Mouse (Mus musculus) heart, embryonic 15.5 days (tissue): ENCODE results near the gene Nyap2. TPM values are rescaled to one million over a fixed set of nuclear protein-coding genes. Genes with fewer than 3 reads are reported as not detected.

Experiments
- ATAC-seq: fragments of 200-750 bp; cut with Nextera tagmentation; replicated peaks from 2 replicates; pipeline ENCODE4 v1.8.0; 2017; ENCODE audit warnings: low read depth, moderate TSS enrichment; ENCODE audit not compliant: insufficient number of reproducible peaks, insufficient read depth, low FRiP score
- H3K27ac ChIP-seq: fragments of 300-500 bp; sonication (generic); 2 replicates; pipeline ENCODE4 v1.5.1; 2015; ENCODE audit warnings: mild to moderate bottlenecking, inconsistent platforms
- H3K27me3 ChIP-seq: fragments of 300-500 bp; sonication (generic); 2 replicates; pipeline ENCODE4 v1.6.1; 2015; ENCODE audit warnings: inconsistent platforms
- H3K36me3 ChIP-seq: fragments of 300-500 bp; sonication (generic); 2 replicates; pipeline ENCODE4 v1.6.1; 2015; ENCODE audit warnings: mild to moderate bottlenecking, inconsistent platforms
- H3K4me1 ChIP-seq: fragments of 300-500 bp; sonication (generic); replicated peaks from 2 replicates; pipeline ENCODE4 v1.6.1; 2015; ENCODE audit warnings: inconsistent platforms
- H3K4me2 ChIP-seq: fragments of 300-500 bp; sonication (generic); 2 replicates; pipeline ENCODE4 v1.6.1; 2015; ENCODE audit warnings: inconsistent platforms, mild to moderate bottlenecking, moderate library complexity
- H3K4me3 ChIP-seq: fragments of 300-500 bp; sonication (generic); 2 replicates; pipeline ENCODE4 v1.5.1; 2015; ENCODE audit warnings: mild to moderate bottlenecking, inconsistent platforms
- H3K9ac ChIP-seq: fragments of 300-500 bp; sonication (generic); 2 replicates; pipeline ENCODE4 v1.6.1; 2015; ENCODE audit warnings: mild to moderate bottlenecking, inconsistent platforms
- H3K9me3 ChIP-seq: fragments of 300-500 bp; sonication (generic); replicated peaks from 2 replicates; pipeline ENCODE4 v1.6.1; 2016; ENCODE audit warnings: inconsistent platforms
- WGBS: fragments of 180-500 bp; shearing (Covaris S2); methylation state at CpG from one replicate; pipeline ENCODE4 v1.1.7; 2015; ENCODE audit warnings: mixed read lengths; 5-methylcytosine and 5-hydroxymethylcytosine counted together
- polyA plus RNA-seq: library from polyadenylated mRNA; unstranded; fragments of >200 nt; fragmentation: Nextera tagmentation; extraction: Ambion mirVana; gene quantifications from 2 replicates; pipeline ENCODE4 v1.2.1, GENCODE M21; 2015

Gene Nyap2
- 0.09 and 0.25 TPM in 2 replicates for polyA plus RNA-seq

GRCm38 (mm10) chr1:81076831-81077664 is at the start of gene Nyap2:
Nyap2 (plus strand) TSS chr1:81076950.
- H3K4me3 ChIP-seq = no peak within 1 kb of the TSS
- no peaks in the 10 kb centered on the region for H3K36me3 ChIP-seq
- H3K27ac ChIP-seq = no peak within 1 kb of the TSS
- WGBS = 37% methylated on average over 16 of the region's 16 CpGs
- H3K9me3 ChIP-seq = no peaks in the 10 kb centered on the region
- H3K4me2 ChIP-seq = no peak within 1 kb of the TSS
- H3K9ac ChIP-seq = no peak within 1 kb of the TSS
- H3K4me1 ChIP-seq = no peaks in the 10 kb centered on the region
- ATAC-seq = no peak
- H3K27me3 ChIP-seq = no peaks in the 10 kb centered on the region

- no peaks in the 10 kb centered on the region for H3K4me1 ChIP-seq
Measured at GRCm38 (mm10) chr1:81042907-81043868, 33.6 kb upstream of the Nyap2 start.

GRCm38 (mm10) chr1:81058340-81058739 is 18.4 kb upstream of the Nyap2 start:
- no peak for ATAC-seq
- Histone ChIP-seq H3K4me3 (no peak overlapping the region), H3K9ac (no peak overlapping the region), H3K36me3 (no peaks in the 10 kb centered on the region), H3K4me2 (no peak overlapping the region), H3K9me3 (no peaks in the 10 kb centered on the region), H3K4me1 (no peaks in the 10 kb centered on the region), H3K27ac (no peak overlapping the region), H3K27me3 (no peaks in the 10 kb centered on the region)
- 75% methylated on average over 5 of the region's 5 CpGs for WGBS

More at GRCm38 (mm10) chr1:81042907-81043868, 33.6 kb upstream of the Nyap2 start:
- Histone ChIP-seq H3K4me2 (no peak overlapping the region), H3K27me3 (no peaks in the 10 kb centered on the region), H3K27ac (no peak overlapping the region), H3K9ac (no peak overlapping the region), H3K9me3 (no peaks in the 10 kb centered on the region), H3K4me3 (no peak overlapping the region), H3K36me3 (no peaks in the 10 kb centered on the region)
- no peak for ATAC-seq
- 51% methylated on average over 5 of the region's 5 CpGs for WGBS

GRCm38 (mm10) chr1:81058835-81059234 is 17.9 kb upstream of the Nyap2 start:
- no peak for ATAC-seq
- H3K4me2 ChIP-seq = no peak overlapping the region
- H3K27ac ChIP-seq = no peak overlapping the region
- H3K27me3 ChIP-seq = no peaks in the 10 kb centered on the region
- no peaks in the 10 kb centered on the region for H3K36me3 ChIP-seq
- no peaks in the 10 kb centered on the region for H3K9me3 ChIP-seq
- H3K9ac ChIP-seq = no peak overlapping the region
- no peak overlapping the region for H3K4me3 ChIP-seq
- WGBS = 60% methylated on average over 2 of the region's 2 CpGs
- H3K4me1 ChIP-seq = no peaks in the 10 kb centered on the region

- 81% methylated on average over 2 of the region's 2 CpGs for WGBS
- no peak overlapping the region for H3K9ac ChIP-seq
- no peak for ATAC-seq
Measured at GRCm38 (mm10) chr1:81062811-81063210, 13.9 kb upstream of the Nyap2 start.

GRCm38 (mm10) chr1:81076259-81076658 is 491 bp upstream of the Nyap2 start:
- no peak overlapping the region for H3K4me2 ChIP-seq
- no peaks in the 10 kb centered on the region for H3K27me3 ChIP-seq
- no peak overlapping the region for H3K9ac ChIP-seq
- no peak for ATAC-seq
- WGBS = 69% methylated on average over 9 of the region's 9 CpGs
- no peak overlapping the region for H3K4me3 ChIP-seq
- no peaks in the 10 kb centered on the region for H3K9me3 ChIP-seq
- no peak overlapping the region for H3K27ac ChIP-seq
- H3K36me3 ChIP-seq = no peaks in the 10 kb centered on the region
- H3K4me1 ChIP-seq = no peaks in the 10 kb centered on the region

More at GRCm38 (mm10) chr1:81062811-81063210, 13.9 kb upstream of the Nyap2 start:
- no peak overlapping the region for H3K4me3 ChIP-seq
- no peak overlapping the region for H3K27ac ChIP-seq
- H3K36me3 ChIP-seq = no peaks in the 10 kb centered on the region
- no peaks in the 10 kb centered on the region for H3K9me3 ChIP-seq
- H3K4me1 ChIP-seq = no peaks in the 10 kb centered on the region
- no peak overlapping the region for H3K4me2 ChIP-seq
- no peaks in the 10 kb centered on the region for H3K27me3 ChIP-seq

- Histone ChIP-seq H3K4me1 (no peaks in the 10 kb centered on the region), H3K27me3 (no peaks in the 10 kb centered on the region), H3K36me3 (no peaks in the 10 kb centered on the region), H3K4me2 (no peak overlapping the region), H3K9me3 (no peaks in the 10 kb centered on the region), H3K4me3 (no peak overlapping the region), H3K9ac (no peak overlapping the region), H3K27ac (no peak overlapping the region)
- ATAC-seq = no peak
- 71% methylated on average over 9 of the region's 9 CpGs for WGBS
Measured at GRCm38 (mm10) chr1:81077665-81078314, 1.0 kb downstream of the Nyap2 start.

GRCm38 (mm10) chr1:81087485-81087884 is 10.7 kb downstream of the Nyap2 start:
- H3K36me3 ChIP-seq = no peaks in the 10 kb centered on the region
- WGBS = 66% methylated on average over 5 of the region's 5 CpGs

GRCm38 (mm10) chr1:81090400-81090799 is 13.7 kb downstream of the Nyap2 start:
- no peaks in the 10 kb centered on the region for H3K4me1 ChIP-seq
- ATAC-seq = no peak
- no peaks in the 10 kb centered on the region for H3K27me3 ChIP-seq
- no peaks in the 10 kb centered on the region for H3K9me3 ChIP-seq
- no peak overlapping the region for H3K4me3 ChIP-seq
- WGBS = 81% methylated on average over 1 of the region's 1 CpGs
- no peak overlapping the region for H3K9ac ChIP-seq
- no peak overlapping the region for H3K4me2 ChIP-seq
- no peak overlapping the region for H3K27ac ChIP-seq
- no peaks in the 10 kb centered on the region for H3K36me3 ChIP-seq

More at GRCm38 (mm10) chr1:81087485-81087884, 10.7 kb downstream of the Nyap2 start:
- Histone ChIP-seq H3K4me2 (no peak overlapping the region), H3K27me3 (no peaks in the 10 kb centered on the region), H3K4me1 (no peaks in the 10 kb centered on the region), H3K9me3 (no peaks in the 10 kb centered on the region), H3K4me3 (no peak overlapping the region), H3K9ac (no peak overlapping the region), H3K27ac (no peak overlapping the region)
- ATAC-seq = no peak

GRCm38 (mm10) chr1:81090979-81091378 is 14.2 kb downstream of the Nyap2 start:
- Histone ChIP-seq H3K4me3 (no peak overlapping the region), H3K4me2 (no peak overlapping the region), H3K27ac (no peak overlapping the region), H3K4me1 (no peaks in the 10 kb centered on the region), H3K9ac (no peak overlapping the region), H3K27me3 (no peaks in the 10 kb centered on the region), H3K9me3 (no peaks in the 10 kb centered on the region), H3K36me3 (no peaks in the 10 kb centered on the region)
- no peak for ATAC-seq
- 45% methylated on average over 3 of the region's 3 CpGs for WGBS

- 78% methylated on average over 2 of the region's 2 CpGs for WGBS
- Histone ChIP-seq H3K9ac (no peak overlapping the region), H3K27ac (no peak overlapping the region), H3K9me3 (no peaks in the 10 kb centered on the region), H3K4me3 (no peak overlapping the region), H3K4me2 (no peak overlapping the region), H3K4me1 (no peaks in the 10 kb centered on the region), H3K27me3 (no peaks in the 10 kb centered on the region), H3K36me3 (no peaks in the 10 kb centered on the region)
- ATAC-seq = no peak
Measured at GRCm38 (mm10) chr1:81092056-81092455, 15.3 kb downstream of the Nyap2 start.
